In the genomic region with DNA sequence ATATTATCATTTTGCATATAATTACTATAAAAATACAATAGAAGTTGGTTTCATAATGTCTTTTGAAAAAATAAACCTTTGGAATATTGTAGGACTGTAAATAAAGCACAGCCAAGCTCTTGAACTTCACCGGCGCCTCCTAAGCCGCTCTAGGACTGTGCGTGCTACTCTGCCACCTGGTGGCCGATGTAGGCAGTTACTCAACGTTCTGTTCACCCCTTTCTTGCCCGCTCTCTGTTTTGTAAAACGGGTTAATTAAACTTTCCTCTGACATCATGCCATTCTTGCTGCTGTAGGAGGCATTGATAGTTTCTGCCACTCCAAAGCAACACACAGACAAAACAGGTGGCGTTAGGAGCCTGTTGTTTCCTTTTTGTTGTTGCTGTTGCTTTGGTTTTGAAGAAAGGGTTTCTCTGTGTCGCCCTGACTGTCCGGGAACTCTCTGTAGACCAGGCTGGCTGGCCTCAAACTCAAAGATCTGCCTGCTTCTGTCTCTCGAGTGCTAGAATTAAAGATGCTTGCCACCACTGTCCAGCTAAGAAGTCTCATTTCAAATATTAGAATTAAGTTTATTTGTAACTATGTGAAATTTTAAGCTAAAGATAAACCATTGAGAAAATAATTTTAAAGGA, we compare ENCODE assay signal across 8 mouse cellular contexts. TPM values are rescaled to one million over a fixed set of nuclear protein-coding genes. Genes with fewer than 3 reads are reported as not detected.
A peak's percentile ranks its signal among the peaks of the same experiment; 100 is the strongest.
DNase-seq lines count a peak whose midpoint lies in the region; ATAC-seq and TF ChIP-seq lines count a peak whose summit lies in the region.

No protein-coding gene starts in this region.

- TF ChIP-seq POLR2A in small intestine, adult 2 months (IDR thresholded peaks at IDR 0.05; ENCODE audit: low read depth, low read length): no peak

- peak; percentile 88 for ATAC-seq in intestine, embryonic 16.5 days
- peak; percentile 79 for ATAC-seq in limb, embryonic 11.5 days (ENCODE audit: insufficient number of reproducible peaks, low FRiP score, low TSS enrichment, low read depth)
- ATAC-seq in midbrain, embryonic 14.5 days (ENCODE audit: low FRiP score, low TSS enrichment): peak; percentile 81

- no peaks in the 10 kb centered on the region for H3K9me3 ChIP-seq in intestine, embryonic 16.5 days (ENCODE audit: control insufficient read depth, low read length)
- no peaks in the 10 kb centered on the region for H3K9me3 ChIP-seq in limb, embryonic 11.5 days (ENCODE audit: control insufficient read depth, low read length)
- H3K9me3 ChIP-seq in midbrain, embryonic 14.5 days (ENCODE audit: control insufficient read depth, low read length): no peaks in the 10 kb centered on the region

- no peak overlapping the region for H3K4me3 ChIP-seq in intestine, embryonic 16.5 days (ENCODE audit: low read length)
- H3K4me3 ChIP-seq in limb, embryonic 11.5 days (ENCODE audit: low read depth, low read length): no peak overlapping the region
- no peak overlapping the region for H3K4me3 ChIP-seq in midbrain, embryonic 14.5 days (replicated peaks; ENCODE audit: low read depth, low read length)
- H3K4me3 ChIP-seq in small intestine, adult 2 months (ENCODE audit: low read depth, low read length): no peak overlapping the region

- H3K27ac ChIP-seq in intestine, embryonic 16.5 days (ENCODE audit: low read length): no peak overlapping the region
- no peak overlapping the region for H3K27ac ChIP-seq in limb, embryonic 11.5 days (replicated peaks; ENCODE audit: low read depth, low read length)
- no peak overlapping the region for H3K27ac ChIP-seq in midbrain, embryonic 14.5 days (replicated peaks; ENCODE audit: low read depth, low read length)
- H3K27ac ChIP-seq in small intestine, adult 2 months (ENCODE audit: insufficient read depth, low read depth, low read length): no peak overlapping the region

- peaks cover 9% of the 10 kb centered on the region; the same call in 1 of the 2 replicates for H3K27me3 ChIP-seq in intestine, embryonic 16.5 days (replicated peaks; ENCODE audit: control insufficient read depth, insufficient read depth, low read length)
- H3K27me3 ChIP-seq in limb, embryonic 11.5 days (ENCODE audit: control insufficient read depth, insufficient read depth, low read length): no peaks in the 10 kb centered on the region
- H3K27me3 ChIP-seq in midbrain, embryonic 14.5 days (ENCODE audit: control insufficient read depth, insufficient read depth, low read length): peaks cover 2% of the 10 kb centered on the region
- H3K27me3 ChIP-seq in small intestine, adult 2 months (ENCODE audit: control insufficient read depth, insufficient read depth, low read length): peaks cover 5% of the 10 kb centered on the region; the same call in 1 of the 2 replicates

- TF ChIP-seq CTCF in small intestine, adult 2 months (IDR thresholded peaks at IDR 0.05; ENCODE audit: extremely low read depth, insufficient read length, insufficient replicate concordance, low read depth, low read length): peak; percentile 93

- H3K4me2 ChIP-seq in intestine, embryonic 16.5 days (ENCODE audit: low read depth, low read length): no peak overlapping the region
- no peak overlapping the region for H3K4me2 ChIP-seq in limb, embryonic 11.5 days (ENCODE audit: low read depth, severe bottlenecking)
- peak overlapping the region; percentile 25; the same call in 1 of the 2 replicates for H3K4me2 ChIP-seq in midbrain, embryonic 14.5 days (ENCODE audit: low read length)

- 10% methylated on average over 12 of the region's 12 CpGs for WGBS in intestine, embryonic 16.5 days
- 18% methylated on average over 12 of the region's 12 CpGs for WGBS in limb, embryonic 11.5 days
- WGBS in midbrain, embryonic 14.5 days: 12% methylated on average over 12 of the region's 12 CpGs
- 12% methylated on average over 12 of the region's 12 CpGs for WGBS in small intestine, adult 2 months

- intact Hi-C loops in heart, postnatal 25 days (cut with DNase I): loop anchor here (1.0 to 5.0 kb wide), 2 partner anchors 245 to 303 kb away; no protein-coding TSS in a partner anchor

- peak; percentile 42 to 82 for DNase-seq in heart, adult 18-20 months
- no peak for DNase-seq in heart, postnatal 25 days (ENCODE audit: low spot score)
- peak; percentile 56 to 79 for DNase-seq in cerebellum, postnatal 4 days (ENCODE audit: low spot score in 2 of 2)
- DNase-seq in gastrocnemius, postnatal 10 days: peak; percentile 79
- peak; percentile 89 for DNase-seq in limb, embryonic 11.5 days (ENCODE audit: low spot score)
- DNase-seq in midbrain, embryonic 14.5 days: peak; percentile 95

- H3K9ac ChIP-seq in intestine, embryonic 16.5 days (ENCODE audit: low read depth, low read length): no peak overlapping the region
- H3K9ac ChIP-seq in limb, embryonic 11.5 days (ENCODE audit: low read length): no peak overlapping the region
- no peak overlapping the region for H3K9ac ChIP-seq in midbrain, embryonic 14.5 days (replicated peaks; ENCODE audit: low read length)

- no peaks in the 10 kb centered on the region for H3K36me3 ChIP-seq in intestine, embryonic 16.5 days (ENCODE audit: control insufficient read depth, insufficient read depth, low read length)
- H3K36me3 ChIP-seq in limb, embryonic 11.5 days (ENCODE audit: control insufficient read depth, insufficient read depth, low read length): no peaks in the 10 kb centered on the region
- H3K36me3 ChIP-seq in midbrain, embryonic 14.5 days (ENCODE audit: control insufficient read depth, insufficient read depth, low read length): no peaks in the 10 kb centered on the region
- H3K36me3 ChIP-seq in small intestine, adult 2 months (ENCODE audit: control insufficient read depth, insufficient read depth, low read length): no peaks in the 10 kb centered on the region

- H3K4me1 ChIP-seq in intestine, embryonic 16.5 days (ENCODE audit: control insufficient read depth, insufficient read depth, low read length): 0 out of 2 replicates have a peak, but pooled peaks cover 5% of the 10 kb centered on the region
- no peaks in the 10 kb centered on the region for H3K4me1 ChIP-seq in limb, embryonic 11.5 days (ENCODE audit: control insufficient read depth, insufficient read depth, low read length)
- peaks cover 12% of the 10 kb centered on the region; the same call in 1 of the 2 replicates for H3K4me1 ChIP-seq in midbrain, embryonic 14.5 days (ENCODE audit: control insufficient read depth, insufficient read depth, low read length)
- H3K4me1 ChIP-seq in small intestine, adult 2 months (ENCODE audit: control insufficient read depth, insufficient read depth, insufficient read length, low read length): no peaks in the 10 kb centered on the region

RNA-seq across cellular contexts. Expression of a gene that starts 24.1 kb away (rescaled TPM):
- total RNA-seq in heart, adult 18-20 months (2021): 10 to 100 TPM; 19.7 to 20.8 TPM
- total RNA-seq in heart, postnatal 25 days (2021): 10 to 100 TPM; 16.4 to 18.8 TPM
- 10 to 100 TPM; 10.7 to 11.4 TPM for total RNA-seq in gastrocnemius, postnatal 10 days (2021)
- 36.5 and 43.3 TPM in 2 replicates for polyA plus RNA-seq in intestine, embryonic 16.5 days (2015; fragmentation: Nextera tagmentation; extraction: Ambion mirVana)
- polyA plus RNA-seq in limb, embryonic 11.5 days (2014; fragmentation: Nextera tagmentation; extraction: Ambion mirVana): 29.0 and 29.2 TPM in 2 replicates
- polyA plus RNA-seq in midbrain, embryonic 14.5 days (2014; fragmentation: Nextera tagmentation; extraction: Ambion mirVana): 10.7 and 13.9 TPM in 2 replicates
- 0.47 and 0.53 TPM in 2 replicates for polyA plus RNA-seq in small intestine, adult 2 months (2012; rRNA removed)

RNA-seq across cellular contexts. Expression of a gene that starts 24.4 kb away (rescaled TPM):
- total RNA-seq in heart, adult 18-20 months (2021): 1 to 10 TPM; 3.5 to 3.7 TPM
- total RNA-seq in heart, postnatal 25 days (2021): 1 to 10 TPM; 5.1 to 6.6 TPM
- total RNA-seq in gastrocnemius, postnatal 10 days (2021): 1 to 10 TPM; 3.1 TPM
- polyA plus RNA-seq in intestine, embryonic 16.5 days (2015; fragmentation: Nextera tagmentation; extraction: Ambion mirVana): 8.3 and 10.1 TPM in 2 replicates
- 20.0 and 22.4 TPM in 2 replicates for polyA plus RNA-seq in limb, embryonic 11.5 days (2014; fragmentation: Nextera tagmentation; extraction: Ambion mirVana)
- polyA plus RNA-seq in midbrain, embryonic 14.5 days (2014; fragmentation: Nextera tagmentation; extraction: Ambion mirVana): 13.5 and 14.3 TPM in 2 replicates
- polyA plus RNA-seq in small intestine, adult 2 months (2012; rRNA removed): 0.76 and 0.96 TPM in 2 replicates
